Mouse (Mus musculus) spleen, adult 2 months (tissue): ENCODE data around the gene Emp2.

Experiments
- CTCF ChIP-seq: fragments of 200-500 bp; IDR thresholded peaks from 2 replicates; pipeline ENCODE4 v1.5.1; 2011; ENCODE audit warnings: mild to moderate bottlenecking, inconsistent platforms; ENCODE audit not compliant: insufficient read depth, insufficient read length, insufficient replicate concordance; ENCODE audit errors: extremely low read depth
- POLR2A ChIP-seq: fragments of 200-500 bp; IDR thresholded peaks from 2 replicates; pipeline ENCODE4 v1.6.1; 2011; ENCODE audit warnings: low read depth, low read length, inconsistent platforms

GRCm38 (mm10) chr16:10349436-10349835, 35.7 kb upstream of the Emp2 start:
- no peak for TF ChIP-seq CTCF
- no peak for TF ChIP-seq POLR2A
